Mouse (Mus musculus): ENCODE measurements around the gene Rnf167.
A peak's percentile ranks its signal among the peaks of the same experiment; 100 is the strongest.

Gene Rnf167

GRCm38 (mm10) chr11:70678576-70678975 lies 31.5 kb downstream of the Rnf167 start:
- no peak for DNase-seq

GRCm38 (mm10) chr11:70679361-70679760 lies 32.3 kb downstream of the Rnf167 start:
- DNase-seq = no peak

GRCm38 (mm10) chr11:70679894-70680293 lies 32.9 kb downstream of the Rnf167 start:
- DNase-seq = peak; percentile 80

GRCm38 (mm10) chr11:70681170-70681569 lies 34.1 kb downstream of the Rnf167 start:
- no peak for DNase-seq

- peak; percentile 67 for DNase-seq
Observed at GRCm38 (mm10) chr11:70681897-70682581, 35.0 kb downstream of the Rnf167 start.

- DNase-seq = no peak
Observed at GRCm38 (mm10) chr11:70683640-70684039, 36.6 kb downstream of the Rnf167 start.

GRCm38 (mm10) chr11:70686901-70687566 lies 40.0 kb downstream of the Rnf167 start:
- DNase-seq = peak; percentile 75

GRCm38 (mm10) chr11:70687601-70688199 lies 40.7 kb downstream of the Rnf167 start, which contains the start of gene Camta2:
Gene Camta2 (minus strand): TSS chr11:70688105.
- peak; percentile 86 for DNase-seq

- DNase-seq = no peak
Observed at GRCm38 (mm10) chr11:70688372-70688771, 41.3 kb downstream of the Rnf167 start.

- no peak for DNase-seq
Observed at GRCm38 (mm10) chr11:70689578-70689977, 42.5 kb downstream of the Rnf167 start.

GRCm38 (mm10) chr11:70693504-70693903 lies 46.5 kb downstream of the Rnf167 start:
- DNase-seq = peak; percentile 73

GRCm38 (mm10) chr11:70697376-70697775 lies 50.3 kb downstream of the Rnf167 start:
- DNase-seq = no peak

GRCm38 (mm10) chr11:70699051-70699450 lies 52.0 kb downstream of the Rnf167 start:
- no peak for DNase-seq

GRCm38 (mm10) chr11:70699722-70700556 lies 52.9 kb downstream of the Rnf167 start, which contains the start of the genes Inca1 and Kif1c:
Gene Inca1 (minus strand): TSS chr11:70700155.
Gene Kif1c (plus strand): TSS chr11:70700548.
- DNase-seq = peak; percentile 94

GRCm38 (mm10) chr11:70700613-70701012 lies 53.6 kb downstream of the Rnf167 start:
- peak; percentile 59 for DNase-seq
